Mouse (Mus musculus): ENCODE measurements around the gene Icmt. TPM values are rescaled to one million over a fixed set of nuclear protein-coding genes. Genes with fewer than 3 reads are reported as not detected.

Icmt gene
- polyA plus RNA-seq, 1 experiment from 2014 or later: 25.8 TPM

DNA sequence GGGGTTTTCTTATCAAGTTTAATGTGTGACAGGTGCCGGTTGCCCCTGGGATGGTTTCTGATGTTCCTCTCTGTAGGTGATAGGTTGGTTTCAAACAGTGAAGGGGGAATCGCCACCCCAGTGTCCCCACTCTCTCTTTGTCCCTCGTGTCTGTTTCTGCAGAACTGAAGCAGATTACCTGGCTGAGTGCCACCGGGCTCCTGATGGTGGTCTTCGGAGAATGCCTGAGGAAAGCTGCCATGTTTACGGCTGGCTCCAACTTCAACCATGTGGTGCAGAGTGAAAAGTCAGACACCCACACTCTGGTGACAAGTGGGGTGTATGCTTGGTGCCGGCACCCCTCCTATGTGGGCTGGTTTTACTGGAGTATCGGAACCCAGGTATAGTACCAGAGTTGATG, 3.3 kb downstream of the Icmt start:
- H3K9ac ChIP-seq (ENCODE audit: low read length): no peak overlapping the region
- H3K9me3 ChIP-seq (ENCODE audit: control insufficient read depth, low read length): no peaks in the 10 kb centered on the region
- no peak for ATAC-seq (replicated peaks; ENCODE audit: low FRiP score, low TSS enrichment, low read depth)
- no peak overlapping the region for H3K4me2 ChIP-seq (ENCODE audit: low read length)
- DNase-seq (ENCODE audit: low spot score): no peak
- H3K4me1 ChIP-seq (replicated peaks; ENCODE audit: control insufficient read depth, insufficient read depth, low read length): peaks cover 10% of the 10 kb centered on the region
- no peaks in the 10 kb centered on the region for H3K27me3 ChIP-seq (replicated peaks; ENCODE audit: control insufficient read depth, insufficient read depth, low read length)
- no peak overlapping the region for H3K4me3 ChIP-seq (ENCODE audit: low read depth, low read length)
- peaks cover 44% of the 10 kb centered on the region for H3K36me3 ChIP-seq (ENCODE audit: control insufficient read depth, insufficient read depth, low read length)
- 90% methylated on average over 8 of the region's 8 CpGs for WGBS
- H3K27ac ChIP-seq (ENCODE audit: low read depth): no peak overlapping the region

DNA sequence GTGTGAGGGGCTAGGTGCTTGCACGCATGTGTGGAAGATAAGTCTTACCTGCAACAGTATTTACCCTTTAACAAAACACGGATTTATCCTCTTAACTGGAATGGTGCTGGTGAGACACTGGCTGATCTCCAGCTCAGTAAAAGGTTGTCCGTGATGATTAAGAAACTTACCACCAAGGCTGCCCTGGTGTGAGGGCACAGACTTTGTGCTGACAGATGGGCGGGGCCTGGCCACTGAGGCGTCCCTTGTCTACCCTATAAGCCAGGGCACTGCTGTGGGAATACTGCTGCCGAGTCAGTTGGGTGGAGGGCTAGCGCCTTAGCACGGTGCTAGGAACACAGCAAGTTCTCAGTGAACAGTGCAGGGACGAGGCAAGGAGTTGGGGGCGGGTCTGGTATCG, 5.0 kb downstream of the Icmt start:
- WGBS: 73% methylated on average over 11 of the region's 11 CpGs
- no peak for DNase-seq (ENCODE audit: low spot score)
- Histone ChIP-seq H3K4me3 (ENCODE audit: low read depth, low read length) (no peak overlapping the region), H3K36me3 (ENCODE audit: control insufficient read depth, insufficient read depth, low read length) (peaks cover 44% of the 10 kb centered on the region), H3K9me3 (ENCODE audit: control insufficient read depth, low read length) (no peaks in the 10 kb centered on the region), H3K4me1 (replicated peaks; ENCODE audit: control insufficient read depth, insufficient read depth, low read length) (peaks cover 10% of the 10 kb centered on the region), H3K27me3 (replicated peaks; ENCODE audit: control insufficient read depth, insufficient read depth, low read length) (no peaks in the 10 kb centered on the region), H3K27ac (ENCODE audit: low read depth) (no peak overlapping the region), H3K4me2 (ENCODE audit: low read length) (no peak overlapping the region), H3K9ac (ENCODE audit: low read length) (no peak overlapping the region)
- ATAC-seq (replicated peaks; ENCODE audit: low FRiP score, low TSS enrichment, low read depth): no peak

GRCm38 (mm10) chr4:152303172-152303571, 6.1 kb downstream of the Icmt start:
- H3K27me3 ChIP-seq (replicated peaks; ENCODE audit: control insufficient read depth, insufficient read depth, low read length): no peaks in the 10 kb centered on the region
- H3K4me1 ChIP-seq (replicated peaks; ENCODE audit: control insufficient read depth, insufficient read depth, low read length): peaks cover 7% of the 10 kb centered on the region
- H3K27ac ChIP-seq (ENCODE audit: low read depth): no peak overlapping the region
- ATAC-seq (replicated peaks; ENCODE audit: low FRiP score, low TSS enrichment, low read depth) (no peak), DNase-seq (ENCODE audit: low spot score) (no peak)
- no peak overlapping the region for H3K4me3 ChIP-seq (ENCODE audit: low read depth, low read length)
- H3K4me2 ChIP-seq (ENCODE audit: low read length): no peak overlapping the region
- no peak overlapping the region for H3K9ac ChIP-seq (ENCODE audit: low read length)
- WGBS: 94% methylated on average over 10 of the region's 10 CpGs
- peaks cover 44% of the 10 kb centered on the region for H3K36me3 ChIP-seq (ENCODE audit: control insufficient read depth, insufficient read depth, low read length)
- H3K9me3 ChIP-seq (ENCODE audit: control insufficient read depth, low read length): no peaks in the 10 kb centered on the region

DNA sequence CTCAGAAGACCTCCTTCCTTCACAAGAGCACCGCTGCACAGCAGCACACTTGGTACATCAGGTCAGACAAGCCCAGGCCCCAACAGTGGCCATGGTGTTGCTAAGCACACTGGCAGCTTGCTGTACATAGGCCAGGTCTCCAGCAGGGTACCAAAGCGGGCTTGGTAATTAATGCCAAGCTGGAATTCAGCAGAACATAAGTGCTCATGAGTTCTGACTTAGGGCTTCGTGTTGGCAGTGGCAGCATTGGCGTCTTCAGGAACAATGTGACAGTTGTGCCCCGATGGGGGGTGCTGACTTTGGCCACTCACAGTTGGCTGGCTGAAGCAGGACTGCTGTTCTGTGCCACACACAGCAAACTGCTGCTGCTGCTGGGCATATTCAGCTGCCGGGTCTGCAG, 7.7 kb downstream of the Icmt start:
- no peak for ATAC-seq (replicated peaks; ENCODE audit: low FRiP score, low TSS enrichment, low read depth)
- Histone ChIP-seq H3K27ac (ENCODE audit: low read depth) (no peak overlapping the region), H3K4me3 (ENCODE audit: low read depth, low read length) (no peak overlapping the region), H3K4me2 (ENCODE audit: low read length) (no peak overlapping the region), H3K9ac (ENCODE audit: low read length) (no peak overlapping the region), H3K36me3 (ENCODE audit: control insufficient read depth, insufficient read depth, low read length) (peaks cover 47% of the 10 kb centered on the region), H3K27me3 (replicated peaks; ENCODE audit: control insufficient read depth, insufficient read depth, low read length) (no peaks in the 10 kb centered on the region), H3K9me3 (ENCODE audit: control insufficient read depth, low read length) (no peaks in the 10 kb centered on the region), H3K4me1 (replicated peaks; ENCODE audit: control insufficient read depth, insufficient read depth, low read length) (no peaks in the 10 kb centered on the region)
- DNase-seq (ENCODE audit: low spot score): no peak
- 92% methylated on average over 6 of the region's 6 CpGs for WGBS

GRCm38 (mm10) chr4:152305991-152306390, 9.0 kb downstream of the Icmt start:
- H3K4me3 ChIP-seq (ENCODE audit: low read depth, low read length): no peak overlapping the region
- H3K9me3 ChIP-seq (ENCODE audit: control insufficient read depth, low read length): no peaks in the 10 kb centered on the region
- H3K4me1 ChIP-seq (replicated peaks; ENCODE audit: control insufficient read depth, insufficient read depth, low read length): no peaks in the 10 kb centered on the region
- WGBS: 80% methylated on average over 6 of the region's 6 CpGs
- no peak for DNase-seq (ENCODE audit: low spot score)
- H3K4me2 ChIP-seq (ENCODE audit: low read length): no peak overlapping the region
- H3K27me3 ChIP-seq (replicated peaks; ENCODE audit: control insufficient read depth, insufficient read depth, low read length): peaks cover 6% of the 10 kb centered on the region
- no peak overlapping the region for H3K27ac ChIP-seq (ENCODE audit: low read depth)
- H3K9ac ChIP-seq (ENCODE audit: low read length): no peak overlapping the region
- no peak for ATAC-seq (replicated peaks; ENCODE audit: low FRiP score, low TSS enrichment, low read depth)
- H3K36me3 ChIP-seq (ENCODE audit: control insufficient read depth, insufficient read depth, low read length): peaks cover 35% of the 10 kb centered on the region

- H3K4me3 ChIP-seq (ENCODE audit: low read depth, low read length): no peak overlapping the region
- ATAC-seq (replicated peaks; ENCODE audit: low FRiP score, low TSS enrichment, low read depth) (no peak), DNase-seq (ENCODE audit: low spot score) (no peak)
- H3K27ac ChIP-seq (ENCODE audit: low read depth): no peak overlapping the region
- no peak overlapping the region for H3K4me2 ChIP-seq (ENCODE audit: low read length)
- 84% methylated on average over 9 of the region's 9 CpGs for WGBS
- peaks cover 30% of the 10 kb centered on the region for H3K36me3 ChIP-seq (ENCODE audit: control insufficient read depth, insufficient read depth, low read length)
- no peak overlapping the region for H3K9ac ChIP-seq (ENCODE audit: low read length)
- peaks cover 21% of the 10 kb centered on the region for H3K27me3 ChIP-seq (replicated peaks; ENCODE audit: control insufficient read depth, insufficient read depth, low read length)
- 0 out of 2 replicates have a peak, but pooled peaks cover 2% of the 10 kb centered on the region for H3K4me1 ChIP-seq (replicated peaks; ENCODE audit: control insufficient read depth, insufficient read depth, low read length)
- H3K9me3 ChIP-seq (ENCODE audit: control insufficient read depth, low read length): no peaks in the 10 kb centered on the region
Observed at GRCm38 (mm10) chr4:152307542-152307941, 10.5 kb downstream of the Icmt start.

- peak overlapping the region; percentile 65 for H3K4me2 ChIP-seq (ENCODE audit: low read length)
- H3K9me3 ChIP-seq (ENCODE audit: control insufficient read depth, low read length): no peaks in the 10 kb centered on the region
- H3K9ac ChIP-seq (ENCODE audit: low read length): no peak overlapping the region
- peaks cover 17% of the 10 kb centered on the region; the same call in 1 of the 2 replicates for H3K4me1 ChIP-seq (replicated peaks; ENCODE audit: control insufficient read depth, insufficient read depth, low read length)
- ATAC-seq (replicated peaks; ENCODE audit: low FRiP score, low TSS enrichment, low read depth) (peak; percentile 26; the same call in 1 of the 2 replicates), DNase-seq (ENCODE audit: low spot score) (no peak)
- 3% methylated on average over 14 of the region's 14 CpGs for WGBS
- no peak overlapping the region for H3K4me3 ChIP-seq (ENCODE audit: low read depth, low read length)
- H3K27ac ChIP-seq (ENCODE audit: low read depth): no peak overlapping the region
- H3K36me3 ChIP-seq (ENCODE audit: control insufficient read depth, insufficient read depth, low read length): peaks cover 4% of the 10 kb centered on the region; the same call in 1 of the 2 replicates
- peaks cover 67% of the 10 kb centered on the region for H3K27me3 ChIP-seq (replicated peaks; ENCODE audit: control insufficient read depth, insufficient read depth, low read length)
Observed at GRCm38 (mm10) chr4:152312186-152312585, 15.2 kb downstream of the Icmt start.

GRCm38 (mm10) chr4:152313211-152313632, 16.2 kb downstream of the Icmt start:
- peak; percentile 26; the same call in 1 of the 2 replicates for ATAC-seq (replicated peaks; ENCODE audit: low FRiP score, low TSS enrichment, low read depth)
- DNase-seq (ENCODE audit: low spot score): peak; percentile 77
- peak overlapping the region; percentile 65 for H3K4me2 ChIP-seq (ENCODE audit: low read length)
- WGBS: under 1% methylated on average over 29 of the region's 29 CpGs
- no peak overlapping the region for H3K27ac ChIP-seq (ENCODE audit: low read depth)
- no peaks in the 10 kb centered on the region for H3K9me3 ChIP-seq (ENCODE audit: control insufficient read depth, low read length)
- no peak overlapping the region for H3K9ac ChIP-seq (ENCODE audit: low read length)
- peaks cover 4% of the 10 kb centered on the region; the same call in 1 of the 2 replicates for H3K36me3 ChIP-seq (ENCODE audit: control insufficient read depth, insufficient read depth, low read length)
- H3K27me3 ChIP-seq (replicated peaks; ENCODE audit: control insufficient read depth, insufficient read depth, low read length): peaks cover 72% of the 10 kb centered on the region
- peak overlapping the region; percentile 27 for H3K4me3 ChIP-seq (ENCODE audit: low read depth, low read length)
- H3K4me1 ChIP-seq (replicated peaks; ENCODE audit: control insufficient read depth, insufficient read depth, low read length): peaks cover 17% of the 10 kb centered on the region

DNA sequence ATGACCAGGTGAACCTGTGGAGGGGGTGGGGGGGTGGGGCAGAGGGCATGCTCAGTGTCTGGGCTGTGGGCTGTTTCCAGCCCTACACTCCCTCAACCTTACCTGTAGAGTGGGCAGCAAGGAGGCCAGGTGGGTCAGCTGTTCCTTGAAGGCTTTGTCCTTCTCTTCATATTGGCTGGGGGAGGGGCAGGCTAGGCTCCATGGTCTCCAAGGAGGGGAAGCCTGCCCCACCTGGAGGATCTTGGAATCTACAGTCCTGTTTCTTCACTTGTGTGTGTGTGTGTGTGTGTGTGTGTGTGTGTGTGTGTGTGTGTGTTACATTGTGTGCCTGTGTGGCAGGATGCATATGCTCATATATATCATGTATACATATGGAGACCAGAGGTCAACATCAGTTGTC, 16.9 kb downstream of the Icmt start:
- peaks cover 17% of the 10 kb centered on the region for H3K4me1 ChIP-seq (replicated peaks; ENCODE audit: control insufficient read depth, insufficient read depth, low read length)
- no peak overlapping the region; the same call in 1 of the 2 replicates for H3K4me2 ChIP-seq (ENCODE audit: low read length)
- H3K9me3 ChIP-seq (ENCODE audit: control insufficient read depth, low read length): no peaks in the 10 kb centered on the region
- 0 out of 2 replicates have a peak, but pooled peaks cover under 1% of the 10 kb centered on the region for H3K36me3 ChIP-seq (ENCODE audit: control insufficient read depth, insufficient read depth, low read length)
- H3K9ac ChIP-seq (ENCODE audit: low read length): no peak overlapping the region
- DNase-seq (ENCODE audit: low spot score) (no peak), ATAC-seq (replicated peaks; ENCODE audit: low FRiP score, low TSS enrichment, low read depth) (no peak; the same call in 1 of the 2 replicates)
- H3K27me3 ChIP-seq (replicated peaks; ENCODE audit: control insufficient read depth, insufficient read depth, low read length): peaks cover 74% of the 10 kb centered on the region
- H3K4me3 ChIP-seq (ENCODE audit: low read depth, low read length): no peak overlapping the region
- H3K27ac ChIP-seq (ENCODE audit: low read depth): no peak overlapping the region
